Mouse (Mus musculus): Measurements from ENCODE around the gene Map6. TPM values are rescaled to one million over a fixed set of nuclear protein-coding genes. Genes with fewer than 3 reads are reported as not detected.
A peak's percentile ranks its signal among the peaks of the same experiment; 100 is the strongest.

Gene Map6
- polyA plus RNA-seq (2016; fragmentation: Nextera tagmentation; extraction: Ambion mirVana), result 0.13 and 0.25 TPM in 2 replicates

- Histone ChIP-seq H3K4me2 (peak within 1 kb of the TSS; percentile 61), H3K36me3 (no peaks in the 10 kb centered on the region), H3K9ac (no peak within 1 kb of the TSS), H3K4me3 (peak within 1 kb of the TSS; percentile 39), H3K27me3 (replicated peaks) (peaks cover 85% of the 10 kb centered on the region), H3K4me1 (peaks cover 12% of the 10 kb centered on the region), H3K9me3 (replicated peaks) (no peaks in the 10 kb centered on the region), H3K27ac (no peak within 1 kb of the TSS)
- ATAC-seq, result no peak
- WGBS (ENCODE audit: insufficient replicate concordance), result 2% methylated on average over 34 of the region's 34 CpGs
These were observed at the start of gene Map6 for GRCm38 (mm10) chr7:99267251-99267896. Map6 (plus strand) TSS chr7:99267447.

- Histone ChIP-seq H3K9me3 (replicated peaks) (no peaks in the 10 kb centered on the region), H3K4me1 (peaks cover 24% of the 10 kb centered on the region), H3K4me3 (no peak overlapping the region), H3K27me3 (replicated peaks) (peaks cover 3% of the 10 kb centered on the region; the same call in 1 of the 2 replicates), H3K9ac (no peak overlapping the region), H3K36me3 (peaks cover 13% of the 10 kb centered on the region; the same call in 1 of the 2 replicates), H3K4me2 (no peak overlapping the region), H3K27ac (peak overlapping the region; percentile 23)
- no peak for ATAC-seq
- WGBS (ENCODE audit: insufficient replicate concordance), result 54% methylated on average over 7 of the region's 7 CpGs
These were observed 43.0 kb upstream of the Map6 start for GRCm38 (mm10) chr7:99224225-99224624.

GRCm38 (mm10) chr7:99224648-99225190 is 42.5 kb upstream of the Map6 start:
- ATAC-seq, result peak; percentile 68
- 43% methylated on average over 1 of the region's 1 CpGs for WGBS (ENCODE audit: insufficient replicate concordance)
- 0 out of 2 replicates have a peak, but pooled peaks cover 3% of the 10 kb centered on the region for H3K27me3 ChIP-seq (replicated peaks)
- no peak overlapping the region for H3K4me3 ChIP-seq
- peaks cover 24% of the 10 kb centered on the region for H3K4me1 ChIP-seq
- 0 out of 2 replicates have a peak, but pooled peaks cover 8% of the 10 kb centered on the region for H3K36me3 ChIP-seq
- H3K4me2 ChIP-seq, result no peak overlapping the region
- no peaks in the 10 kb centered on the region for H3K9me3 ChIP-seq (replicated peaks)
- no peak overlapping the region for H3K9ac ChIP-seq
- H3K27ac ChIP-seq, result peak overlapping the region; percentile 23

- Histone ChIP-seq H3K4me1 (peaks cover 24% of the 10 kb centered on the region), H3K4me3 (no peak overlapping the region), H3K9ac (no peak overlapping the region), H3K27me3 (replicated peaks) (0 out of 2 replicates have a peak, but pooled peaks cover 3% of the 10 kb centered on the region), H3K9me3 (replicated peaks) (no peaks in the 10 kb centered on the region), H3K27ac (no peak overlapping the region), H3K4me2 (no peak overlapping the region), H3K36me3 (0 out of 2 replicates have a peak, but pooled peaks cover 8% of the 10 kb centered on the region)
- no peak for ATAC-seq
- 64% methylated on average over 6 of the region's 6 CpGs for WGBS (ENCODE audit: insufficient replicate concordance)
These were observed 41.8 kb upstream of the Map6 start for GRCm38 (mm10) chr7:99225421-99225820.

- WGBS (ENCODE audit: insufficient replicate concordance), result 76% methylated on average over 10 of the region's 10 CpGs
- H3K36me3 ChIP-seq, result 0 out of 2 replicates have a peak, but pooled peaks cover 8% of the 10 kb centered on the region
- H3K4me2 ChIP-seq, result no peak overlapping the region
These were observed 40.6 kb upstream of the Map6 start for GRCm38 (mm10) chr7:99226662-99227061.

GRCm38 (mm10) chr7:99227267-99227666 is 40.0 kb upstream of the Map6 start:
- ATAC-seq, result no peak
- no peak overlapping the region for H3K9ac ChIP-seq
- no peak overlapping the region for H3K4me3 ChIP-seq
- H3K36me3 ChIP-seq, result 0 out of 2 replicates have a peak, but pooled peaks cover 11% of the 10 kb centered on the region
- no peaks in the 10 kb centered on the region for H3K27me3 ChIP-seq (replicated peaks)
- no peaks in the 10 kb centered on the region for H3K9me3 ChIP-seq (replicated peaks)
- H3K4me1 ChIP-seq, result peaks cover 24% of the 10 kb centered on the region
- no peak overlapping the region for H3K4me2 ChIP-seq
- 78% methylated on average over 4 of the region's 4 CpGs for WGBS (ENCODE audit: insufficient replicate concordance)
- H3K27ac ChIP-seq, result no peak overlapping the region

More at GRCm38 (mm10) chr7:99226662-99227061, 40.6 kb upstream of the Map6 start:
- ATAC-seq, result no peak
- Histone ChIP-seq H3K27ac (no peak overlapping the region), H3K9ac (no peak overlapping the region), H3K4me3 (no peak overlapping the region), H3K4me1 (peaks cover 24% of the 10 kb centered on the region), H3K27me3 (replicated peaks) (no peaks in the 10 kb centered on the region), H3K9me3 (replicated peaks) (no peaks in the 10 kb centered on the region)

- 56% methylated on average over 8 of the region's 8 CpGs for WGBS (ENCODE audit: insufficient replicate concordance)
- Histone ChIP-seq H3K4me1 (peaks cover 24% of the 10 kb centered on the region), H3K27ac (peak overlapping the region; percentile 26; the same call in 1 of the 2 replicates), H3K27me3 (replicated peaks) (no peaks in the 10 kb centered on the region), H3K36me3 (0 out of 2 replicates have a peak, but pooled peaks cover 5% of the 10 kb centered on the region), H3K9me3 (replicated peaks) (no peaks in the 10 kb centered on the region), H3K9ac (no peak overlapping the region), H3K4me2 (no peak overlapping the region), H3K4me3 (no peak overlapping the region)
- peak; percentile 38 for ATAC-seq
These were observed 38.4 kb upstream of the Map6 start for GRCm38 (mm10) chr7:99228825-99229224.

- Histone ChIP-seq H3K9me3 (replicated peaks) (no peaks in the 10 kb centered on the region), H3K4me3 (no peak overlapping the region), H3K9ac (no peak overlapping the region), H3K27ac (peak overlapping the region; percentile 26; the same call in 1 of the 2 replicates), H3K4me2 (no peak overlapping the region), H3K4me1 (peaks cover 24% of the 10 kb centered on the region), H3K36me3 (0 out of 2 replicates have a peak, but pooled peaks cover 5% of the 10 kb centered on the region), H3K27me3 (replicated peaks) (no peaks in the 10 kb centered on the region)
- 6% methylated on average over 2 of the region's 2 CpGs for WGBS (ENCODE audit: insufficient replicate concordance)
- no peak for ATAC-seq
These were observed 37.8 kb upstream of the Map6 start for GRCm38 (mm10) chr7:99229411-99229810.

GRCm38 (mm10) chr7:99230061-99230747 is 37.0 kb upstream of the Map6 start:
- H3K4me3 ChIP-seq, result no peak overlapping the region
- H3K27me3 ChIP-seq (replicated peaks), result no peaks in the 10 kb centered on the region
- no peak overlapping the region for H3K9ac ChIP-seq
- peaks cover 23% of the 10 kb centered on the region for H3K4me1 ChIP-seq
- 45% methylated on average over 7 of the region's 7 CpGs for WGBS (ENCODE audit: insufficient replicate concordance)
- H3K4me2 ChIP-seq, result no peak overlapping the region
- H3K9me3 ChIP-seq (replicated peaks), result no peaks in the 10 kb centered on the region
- H3K36me3 ChIP-seq, result 0 out of 2 replicates have a peak, but pooled peaks cover 5% of the 10 kb centered on the region
- H3K27ac ChIP-seq, result 0 out of 2 replicates have a peak overlapping the region, but pooled peaks have one; percentile 37
- no peak for ATAC-seq

GRCm38 (mm10) chr7:99232571-99232970 is 34.7 kb upstream of the Map6 start:
- H3K9ac ChIP-seq, result no peak overlapping the region
- H3K4me3 ChIP-seq, result no peak overlapping the region
- no peak for ATAC-seq
- H3K27me3 ChIP-seq (replicated peaks), result peaks cover 7% of the 10 kb centered on the region
- no peak overlapping the region for H3K27ac ChIP-seq
- H3K9me3 ChIP-seq (replicated peaks), result no peaks in the 10 kb centered on the region
- peaks cover 20% of the 10 kb centered on the region for H3K4me1 ChIP-seq
- no peak overlapping the region for H3K4me2 ChIP-seq
- H3K36me3 ChIP-seq, result 0 out of 2 replicates have a peak, but pooled peaks cover 5% of the 10 kb centered on the region
- 64% methylated on average over 6 of the region's 6 CpGs for WGBS (ENCODE audit: insufficient replicate concordance)

GRCm38 (mm10) chr7:99234916-99235315 is 32.3 kb upstream of the Map6 start:
- Histone ChIP-seq H3K4me1 (peaks cover 20% of the 10 kb centered on the region), H3K4me2 (no peak overlapping the region), H3K27ac (no peak overlapping the region), H3K36me3 (0 out of 2 replicates have a peak, but pooled peaks cover 5% of the 10 kb centered on the region), H3K4me3 (no peak overlapping the region), H3K9me3 (replicated peaks) (no peaks in the 10 kb centered on the region), H3K27me3 (replicated peaks) (peaks cover 28% of the 10 kb centered on the region), H3K9ac (no peak overlapping the region)
- ATAC-seq, result no peak
- whole genome bisulfite sequencing (ENCODE audit: insufficient replicate concordance), result 14% methylated on average over 2 of the region's 2 CpGs

GRCm38 (mm10) chr7:99235657-99236056 is 31.6 kb upstream of the Map6 start:
- no peak overlapping the region for H3K4me3 ChIP-seq
- H3K9ac ChIP-seq, result no peak overlapping the region
- H3K27me3 ChIP-seq (replicated peaks), result peaks cover 30% of the 10 kb centered on the region
- H3K36me3 ChIP-seq, result 0 out of 2 replicates have a peak, but pooled peaks cover 5% of the 10 kb centered on the region
- no peak overlapping the region for H3K4me2 ChIP-seq
- H3K27ac ChIP-seq, result no peak overlapping the region
- WGBS (ENCODE audit: insufficient replicate concordance), result 51% methylated on average over 2 of the region's 2 CpGs
- H3K4me1 ChIP-seq, result peaks cover 20% of the 10 kb centered on the region
- ATAC-seq, result no peak
- no peaks in the 10 kb centered on the region for H3K9me3 ChIP-seq (replicated peaks)
